Mouse (Mus musculus) limb, embryonic 13.5 days (tissue): ENCODE measurements around the gene S100pbp. TPM values are rescaled to one million over a fixed set of nuclear protein-coding genes. Genes with fewer than 3 reads are reported as not detected.

Experiments used
- ATAC-seq: fragments of 200-750 bp; cut with Nextera tagmentation; 2 replicates; pipeline ENCODE4 v1.8.0; 2017; ENCODE audit warnings: low read depth, moderate number of reproducible peaks, moderate TSS enrichment; ENCODE audit not compliant: low FRiP score
- H3K27ac ChIP-seq: fragments of 300-500 bp; sonication (generic); 2 replicates; pipeline ENCODE4 v1.5.1; 2015; ENCODE audit warnings: inconsistent platforms, mild to moderate bottlenecking, moderate library complexity
- H3K27me3 ChIP-seq: fragments of 300-500 bp; sonication (generic); 2 replicates; pipeline ENCODE4 v1.6.1; 2015; ENCODE audit warnings: mild to moderate bottlenecking, inconsistent platforms
- H3K36me3 ChIP-seq: fragments of 300-500 bp; sonication (generic); 2 replicates; pipeline ENCODE4 v1.6.1; 2015; ENCODE audit warnings: inconsistent platforms, mild to moderate bottlenecking, moderate library complexity
- H3K4me1 ChIP-seq: fragments of 300-500 bp; sonication (generic); 2 replicates; pipeline ENCODE4 v1.6.1; 2015; ENCODE audit warnings: inconsistent platforms
- H3K4me2 ChIP-seq: fragments of 300-500 bp; sonication (generic); replicated peaks from 2 replicates; pipeline ENCODE4 v1.6.1; 2015; ENCODE audit warnings: inconsistent platforms, mild to moderate bottlenecking, moderate library complexity
- H3K4me3 ChIP-seq: fragments of 300-500 bp; sonication (generic); 2 replicates; pipeline ENCODE4 v1.5.1; 2015; ENCODE audit warnings: moderate library complexity, mild to moderate bottlenecking, inconsistent platforms
- H3K9ac ChIP-seq: fragments of 300-500 bp; sonication (generic); 2 replicates; pipeline ENCODE4 v1.6.1; 2015; ENCODE audit warnings: mild to moderate bottlenecking, inconsistent platforms
- H3K9me3 ChIP-seq: fragments of 300-500 bp; sonication (generic); 2 replicates; pipeline ENCODE4 v1.6.1; 2016; ENCODE audit warnings: inconsistent platforms
- WGBS: fragments of 180-500 bp; shearing (Covaris S2); methylation state at CpG from one replicate; pipeline ENCODE4 v1.1.7; 2015; 5-methylcytosine and 5-hydroxymethylcytosine counted together
- polyA plus RNA-seq: library from polyadenylated mRNA; unstranded; fragments of >200 nt; fragmentation: Nextera tagmentation; extraction: Ambion mirVana; gene quantifications from 2 replicates; pipeline ENCODE4 v1.2.1, GENCODE M21; 2015

S100pbp gene
- polyA plus RNA-seq, 1 experiment from 2014 or later = 30.1 TPM

DNA sequence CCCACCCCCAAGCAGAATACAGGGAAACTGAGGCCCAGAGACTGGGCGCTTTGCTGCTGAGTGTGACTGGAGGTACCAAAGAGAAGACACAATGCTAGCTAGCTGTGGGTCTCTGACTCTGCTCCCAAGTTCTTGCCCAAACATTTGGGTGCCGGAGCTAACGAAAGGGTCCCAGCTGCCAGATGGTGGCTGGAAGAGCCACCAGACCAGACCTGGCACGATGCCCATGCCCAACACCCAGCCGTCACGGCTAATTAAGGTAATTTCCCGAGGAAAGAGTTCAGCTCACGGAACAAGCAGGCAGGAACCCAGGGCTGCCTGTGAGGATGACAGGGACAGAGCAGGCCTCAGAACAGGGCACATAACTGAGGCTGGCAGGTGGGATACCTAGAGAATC lies 38.5 kb upstream of the S100pbp start:
- Histone ChIP-seq H3K9ac (peak overlapping the region; percentile 59; the same call in 1 of the 2 replicates), H3K4me3 (peak overlapping the region; percentile 37), H3K4me1 (peaks cover 67% of the 10 kb centered on the region), H3K4me2 (peak overlapping the region; percentile 66), H3K9me3 (no peaks in the 10 kb centered on the region), H3K36me3 (peaks cover 31% of the 10 kb centered on the region), H3K27ac (no peak overlapping the region; the same call in 1 of the 2 replicates), H3K27me3 (peaks cover 23% of the 10 kb centered on the region)
- ATAC-seq = no peak
- 27% methylated on average over 8 of the region's 8 CpGs for WGBS

DNA sequence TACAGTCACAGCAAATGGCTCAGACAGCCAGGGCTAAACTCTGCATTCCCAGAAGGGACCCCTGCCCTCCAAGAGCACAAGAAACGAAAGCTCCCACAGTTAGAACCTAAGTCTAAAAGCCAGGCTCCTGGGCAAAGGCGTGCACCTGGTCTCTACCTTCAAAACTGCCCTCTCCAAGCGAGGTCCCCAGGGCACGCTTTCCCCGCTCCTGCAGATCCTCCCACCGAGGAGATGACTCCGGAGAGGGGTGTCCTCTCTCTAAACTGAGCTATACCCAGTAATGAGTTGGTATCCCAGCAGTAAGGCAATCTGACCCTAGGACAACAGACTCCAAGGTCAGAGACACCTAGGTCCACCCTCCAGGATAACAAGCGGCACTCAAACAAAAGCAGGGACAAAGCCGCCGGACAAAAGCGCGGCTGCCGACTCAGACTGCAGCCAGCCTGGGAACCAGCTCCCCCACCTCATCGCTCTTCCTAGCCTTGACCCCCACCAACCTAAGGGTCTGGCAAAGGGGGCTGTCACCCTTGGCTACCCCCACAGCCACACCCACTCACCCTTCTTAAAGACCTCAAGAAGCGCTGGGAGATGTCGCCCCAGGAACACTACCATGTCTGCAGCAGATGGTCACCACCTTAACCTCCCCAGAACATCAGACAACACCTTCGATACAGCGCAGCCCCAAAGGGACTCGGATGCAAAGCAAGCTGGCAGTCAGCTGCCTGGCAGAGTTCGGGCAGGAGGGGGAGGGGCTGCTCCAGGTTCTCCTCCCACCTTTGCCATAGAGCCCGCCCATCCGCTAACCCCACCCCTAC lies 37.9 kb upstream of the S100pbp start:
- Histone ChIP-seq H3K27ac (peak overlapping the region; percentile 58), H3K36me3 (peaks cover 37% of the 10 kb centered on the region), H3K4me1 (peaks cover 68% of the 10 kb centered on the region), H3K9me3 (no peaks in the 10 kb centered on the region), H3K4me2 (peak overlapping the region; percentile 66), H3K4me3 (peak overlapping the region; percentile 37), H3K9ac (peak overlapping the region; percentile 59), H3K27me3 (peaks cover 29% of the 10 kb centered on the region)
- 7% methylated on average over 22 of the region's 22 CpGs for whole genome bisulfite sequencing
- no peak for ATAC-seq

DNA sequence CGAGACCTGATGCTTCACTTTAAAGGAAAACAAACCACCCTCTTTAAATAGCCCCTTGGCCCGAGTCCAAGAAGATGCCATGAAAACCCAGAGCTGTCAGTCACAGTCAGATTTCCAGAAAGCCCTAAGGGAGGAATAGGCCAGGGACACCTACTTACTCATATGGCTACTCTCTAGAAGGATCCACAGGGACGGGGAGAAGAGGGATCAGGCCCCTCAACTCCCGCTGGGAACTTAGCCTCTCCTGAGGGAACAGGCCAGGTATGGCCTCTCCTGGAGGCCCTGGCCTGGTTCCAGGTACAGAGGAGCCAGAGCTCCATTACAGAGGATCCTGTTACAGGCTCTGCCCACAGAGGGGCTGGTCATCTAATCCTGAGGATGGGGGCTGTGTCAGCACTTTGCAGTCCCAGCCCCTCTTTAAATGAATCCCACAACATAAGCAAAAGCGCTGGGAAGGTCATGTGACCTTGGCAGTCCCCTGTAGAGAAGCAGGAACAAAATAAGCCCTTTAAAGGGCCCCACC lies 37.0 kb upstream of the S100pbp start:
- H3K9me3 ChIP-seq = no peaks in the 10 kb centered on the region
- H3K27me3 ChIP-seq = peaks cover 35% of the 10 kb centered on the region
- ATAC-seq = no peak; the same call in 1 of the 2 replicates
- peak overlapping the region; percentile 58 for H3K27ac ChIP-seq
- peak overlapping the region; percentile 66 for H3K4me2 ChIP-seq
- H3K9ac ChIP-seq = peak overlapping the region; percentile 59; the same call in 1 of the 2 replicates
- H3K4me1 ChIP-seq = peaks cover 61% of the 10 kb centered on the region
- 17% methylated on average over 5 of the region's 5 CpGs for WGBS
- peaks cover 42% of the 10 kb centered on the region for H3K36me3 ChIP-seq
- H3K4me3 ChIP-seq = peak overlapping the region; percentile 37

DNA sequence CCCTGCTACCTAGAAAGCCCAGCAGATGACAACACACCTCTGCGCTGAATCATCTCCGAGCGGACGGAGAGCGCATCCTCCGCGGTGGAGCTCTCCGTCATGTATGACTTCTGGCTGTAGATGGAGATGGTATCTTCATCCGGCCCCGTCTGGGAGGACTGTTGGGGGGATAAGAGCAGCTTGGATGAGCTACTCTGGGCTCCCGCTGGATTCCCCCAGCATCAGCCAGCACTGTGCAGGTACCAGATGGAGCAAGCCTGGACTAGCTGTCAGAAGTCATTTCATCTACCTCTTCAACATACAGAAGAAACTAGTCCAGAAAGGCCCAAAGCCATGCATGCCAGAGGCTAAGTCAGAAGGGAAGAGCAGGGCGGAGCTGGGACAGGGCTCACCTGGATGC lies 35.8 kb upstream of the S100pbp start:
- H3K27ac ChIP-seq = no peak overlapping the region
- no peak for ATAC-seq
- H3K4me3 ChIP-seq = no peak overlapping the region
- H3K36me3 ChIP-seq = peaks cover 51% of the 10 kb centered on the region
- no peak overlapping the region for H3K4me2 ChIP-seq
- WGBS = 92% methylated on average over 12 of the region's 12 CpGs
- H3K9me3 ChIP-seq = no peaks in the 10 kb centered on the region
- H3K9ac ChIP-seq = no peak overlapping the region
- H3K4me1 ChIP-seq = peaks cover 62% of the 10 kb centered on the region
- H3K27me3 ChIP-seq = peaks cover 35% of the 10 kb centered on the region

DNA sequence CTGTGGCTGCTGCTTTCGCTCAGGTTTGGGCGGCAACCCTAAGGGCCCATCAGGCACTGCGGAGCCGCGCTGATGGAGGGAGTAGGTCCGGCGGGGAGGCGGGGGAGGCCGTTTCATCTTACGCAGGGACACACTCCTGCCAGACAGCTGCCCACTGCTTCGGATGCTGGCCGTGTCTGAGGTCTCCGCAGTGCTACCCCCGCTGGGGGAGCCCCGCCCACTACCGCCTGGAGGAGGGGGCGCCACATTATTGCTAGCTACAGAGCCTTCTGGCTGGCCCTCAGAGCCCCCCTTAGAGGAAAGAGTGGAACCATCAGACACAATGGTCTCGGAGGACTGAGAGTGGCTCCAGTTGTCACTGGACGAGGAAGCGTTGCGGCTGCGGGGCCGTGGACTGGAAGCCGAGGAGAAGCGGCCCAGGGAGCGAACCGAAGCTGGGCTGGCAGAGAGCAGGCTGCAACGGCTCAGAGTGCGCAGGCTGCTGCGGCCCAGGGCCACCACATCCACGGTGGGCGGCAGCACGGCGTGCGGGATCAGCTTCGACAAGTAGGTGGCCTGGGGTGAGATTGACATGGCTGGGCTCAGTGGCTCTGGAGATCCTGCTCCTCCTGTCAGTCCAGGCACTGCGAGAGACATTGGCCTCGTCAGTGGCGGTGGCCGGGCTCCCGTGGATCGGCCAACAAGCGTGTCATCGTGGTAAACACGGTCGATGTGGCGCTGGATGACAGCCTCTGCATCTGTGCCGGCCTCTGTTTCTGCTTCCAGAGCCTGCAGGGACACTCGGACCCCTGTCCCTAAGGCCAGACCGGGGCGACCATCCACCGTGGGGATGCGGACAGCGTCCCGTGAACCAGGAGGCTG lies 34.1 kb upstream of the S100pbp start:
- Histone ChIP-seq H3K4me1 (peaks cover 77% of the 10 kb centered on the region), H3K9me3 (no peaks in the 10 kb centered on the region), H3K4me2 (peak overlapping the region; percentile 57), H3K4me3 (peak overlapping the region; percentile 18), H3K9ac (peak overlapping the region; percentile 40), H3K27me3 (peaks cover 35% of the 10 kb centered on the region), H3K27ac (peak overlapping the region; percentile 15; the same call in 1 of the 2 replicates), H3K36me3 (peaks cover 66% of the 10 kb centered on the region)
- WGBS = 31% methylated on average over 55 of the region's 55 CpGs
- peak; percentile 9; the same call in 1 of the 2 replicates for ATAC-seq

- peak overlapping the region; percentile 1; the same call in 1 of the 2 replicates for H3K9ac ChIP-seq
- H3K27ac ChIP-seq = no peak overlapping the region
- no peaks in the 10 kb centered on the region for H3K9me3 ChIP-seq
- H3K4me3 ChIP-seq = no peak overlapping the region
- no peak overlapping the region for H3K4me2 ChIP-seq
- peaks cover 75% of the 10 kb centered on the region for H3K4me1 ChIP-seq
- peaks cover 31% of the 10 kb centered on the region for H3K27me3 ChIP-seq
- 67% methylated on average over 31 of the region's 31 CpGs for WGBS
- H3K36me3 ChIP-seq = peaks cover 80% of the 10 kb centered on the region
- ATAC-seq = no peak
Observed at GRCm38 (mm10) chr4:129222019-129222925, 32.7 kb upstream of the S100pbp start.

GRCm38 (mm10) chr4:129221097-129222010 lies 31.8 kb upstream of the S100pbp start:
- peaks cover 31% of the 10 kb centered on the region for H3K27me3 ChIP-seq
- H3K36me3 ChIP-seq = peaks cover 89% of the 10 kb centered on the region
- no peak overlapping the region for H3K27ac ChIP-seq
- peaks cover 65% of the 10 kb centered on the region for H3K4me1 ChIP-seq
- no peak for ATAC-seq
- H3K4me3 ChIP-seq = no peak overlapping the region
- no peak overlapping the region for H3K9ac ChIP-seq
- no peak overlapping the region for H3K4me2 ChIP-seq
- 76% methylated on average over 23 of the region's 23 CpGs for WGBS
- H3K9me3 ChIP-seq = no peaks in the 10 kb centered on the region

DNA sequence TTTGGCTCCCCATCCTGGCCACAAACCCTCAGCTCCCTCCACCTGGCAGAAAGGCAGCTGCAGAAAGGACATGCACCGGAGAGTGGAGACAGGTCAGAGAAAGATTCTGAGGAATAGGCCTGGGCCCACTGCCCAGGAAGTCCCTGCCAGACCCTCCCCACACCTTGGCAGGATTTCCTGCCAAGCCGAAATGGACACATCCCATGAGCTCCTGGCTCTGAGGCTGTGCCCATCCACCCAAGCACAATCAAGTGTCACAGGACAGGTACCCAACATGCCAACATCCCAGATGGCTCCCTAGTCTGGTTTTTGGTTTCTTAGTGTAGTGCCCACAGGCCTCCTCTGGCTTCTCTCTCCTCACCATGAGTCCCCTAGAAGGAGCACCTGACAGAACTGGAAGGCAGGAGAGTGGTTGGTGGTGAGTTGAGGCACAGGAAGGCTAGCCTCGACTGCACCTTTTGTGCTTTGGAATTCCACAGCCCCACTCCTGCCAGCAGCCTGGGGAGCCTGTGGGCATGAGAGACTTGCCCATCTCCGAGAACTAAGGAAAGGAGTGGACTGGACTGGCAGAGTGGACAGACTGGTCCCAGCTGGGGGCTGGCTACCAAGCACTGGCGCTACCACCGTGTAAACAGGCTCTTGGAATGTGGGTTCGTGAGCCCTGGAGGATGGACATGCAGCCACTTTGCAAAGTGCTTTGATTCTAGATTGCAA lies 31.0 kb upstream of the S100pbp start:
- H3K9ac ChIP-seq = no peak overlapping the region; the same call in 1 of the 2 replicates
- H3K9me3 ChIP-seq = no peaks in the 10 kb centered on the region
- no peak overlapping the region for H3K4me3 ChIP-seq
- ATAC-seq = no peak
- H3K36me3 ChIP-seq = peaks cover 96% of the 10 kb centered on the region
- WGBS = 71% methylated on average over 7 of the region's 7 CpGs
- peaks cover 29% of the 10 kb centered on the region for H3K27me3 ChIP-seq
- no peak overlapping the region for H3K27ac ChIP-seq
- H3K4me2 ChIP-seq = no peak overlapping the region
- peaks cover 57% of the 10 kb centered on the region for H3K4me1 ChIP-seq

DNA sequence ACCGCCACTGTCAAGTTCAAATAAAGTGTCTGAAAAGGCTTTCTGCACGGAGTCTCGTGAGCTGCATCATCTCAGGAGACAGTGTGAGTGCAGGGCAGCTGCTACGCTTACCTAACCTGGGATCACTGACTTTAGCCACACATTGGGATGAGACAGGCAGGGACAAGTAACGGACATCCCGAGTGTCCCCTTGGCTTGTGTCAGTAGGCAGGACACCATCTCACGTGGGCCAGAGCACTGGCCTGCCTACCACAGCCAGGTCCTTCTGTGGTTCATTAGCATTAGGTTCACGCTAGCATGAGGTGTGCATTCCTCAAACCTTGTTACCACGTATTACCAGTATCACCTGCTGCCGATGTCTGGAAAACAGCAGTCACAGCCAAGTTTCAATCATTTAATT lies 29.7 kb upstream of the S100pbp start:
- H3K27me3 ChIP-seq = peaks cover 20% of the 10 kb centered on the region
- H3K9me3 ChIP-seq = no peaks in the 10 kb centered on the region
- H3K4me3 ChIP-seq = no peak overlapping the region
- no peak for ATAC-seq
- H3K4me1 ChIP-seq = peaks cover 46% of the 10 kb centered on the region
- H3K9ac ChIP-seq = peak overlapping the region; percentile 39; the same call in 1 of the 2 replicates
- WGBS = 52% methylated on average over 10 of the region's 10 CpGs
- H3K4me2 ChIP-seq = peak overlapping the region; percentile 14; the same call in 1 of the 2 replicates
- H3K36me3 ChIP-seq = peaks cover 98% of the 10 kb centered on the region
- H3K27ac ChIP-seq = peak overlapping the region; percentile 81
